Mouse (Mus musculus): ENCODE measurements around the gene Hlf.

Gene Hlf

DNA sequence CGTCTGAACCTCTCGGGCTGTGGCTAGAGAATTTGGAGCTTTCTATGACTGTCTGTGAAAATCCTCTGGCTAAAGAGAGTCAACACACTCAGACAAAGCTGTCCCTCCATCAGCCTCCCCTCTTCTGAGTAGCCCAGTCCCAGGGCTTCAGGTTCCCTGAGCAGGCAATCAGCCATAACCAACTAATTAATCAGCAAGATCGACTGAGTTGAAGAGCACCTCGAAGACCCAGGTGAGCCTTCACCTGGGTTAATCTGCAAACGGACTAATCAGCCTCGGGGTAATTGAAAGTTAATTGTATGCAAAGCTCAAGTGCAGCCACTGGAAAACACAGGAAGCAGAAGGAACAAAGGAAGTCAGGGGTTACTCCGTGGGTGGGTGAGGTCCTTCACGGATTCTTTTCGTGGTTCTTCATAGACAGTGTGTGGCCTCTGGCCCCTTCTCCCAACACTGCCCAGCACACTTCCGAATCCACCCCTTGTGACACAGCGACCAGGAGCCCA, 19.9 kb downstream of the Hlf start:
- in situ Hi-C loops (cut with MboI) = no loop called here

DNA sequence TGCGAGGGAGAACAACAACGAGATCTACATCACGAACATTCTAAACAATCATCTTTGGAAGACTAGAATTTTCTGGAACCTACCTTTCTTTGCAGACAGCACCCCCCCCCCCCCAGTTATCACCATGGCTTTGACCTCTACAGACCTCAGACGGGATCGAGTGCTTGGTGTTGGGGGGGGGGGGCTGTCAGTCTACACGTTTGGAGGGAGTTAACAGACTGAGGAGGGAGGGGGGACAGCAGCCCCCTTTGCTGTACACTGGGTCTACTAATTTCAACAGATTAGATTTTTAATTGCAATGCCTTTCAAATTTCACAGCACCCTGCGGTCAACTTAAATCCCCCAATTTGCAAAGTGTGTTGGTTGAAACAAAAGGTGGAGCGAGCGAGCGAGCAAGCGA, 20.3 kb downstream of the Hlf start:
- in situ Hi-C loops (cut with MboI) = no loop called here

DNA sequence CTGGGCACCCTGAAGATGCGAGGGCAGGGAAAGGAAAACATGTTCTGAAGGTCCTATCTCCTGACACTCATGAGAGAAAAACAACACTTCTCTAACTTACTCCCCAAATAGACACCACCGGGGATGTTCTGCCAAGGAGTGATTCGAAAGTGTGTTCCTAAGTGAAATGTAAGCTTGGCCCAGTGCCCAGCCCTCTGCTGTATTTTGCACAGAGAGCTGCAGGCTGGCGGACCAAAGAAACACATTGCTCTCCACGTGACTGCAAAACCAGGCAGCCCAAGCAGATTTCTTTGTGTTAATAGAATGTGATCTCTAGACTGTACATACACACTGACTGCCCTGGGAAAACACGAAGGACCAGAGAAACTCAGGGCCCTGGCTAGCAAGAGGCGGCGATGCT, 21.1 kb downstream of the Hlf start:
- in situ Hi-C loops (cut with MboI) = no loop called here

- in situ Hi-C loops (cut with MboI) = no loop called here
These were observed 21.6 kb downstream of the Hlf start for GRCm38 (mm10) chr11:90369115-90369514.

DNA sequence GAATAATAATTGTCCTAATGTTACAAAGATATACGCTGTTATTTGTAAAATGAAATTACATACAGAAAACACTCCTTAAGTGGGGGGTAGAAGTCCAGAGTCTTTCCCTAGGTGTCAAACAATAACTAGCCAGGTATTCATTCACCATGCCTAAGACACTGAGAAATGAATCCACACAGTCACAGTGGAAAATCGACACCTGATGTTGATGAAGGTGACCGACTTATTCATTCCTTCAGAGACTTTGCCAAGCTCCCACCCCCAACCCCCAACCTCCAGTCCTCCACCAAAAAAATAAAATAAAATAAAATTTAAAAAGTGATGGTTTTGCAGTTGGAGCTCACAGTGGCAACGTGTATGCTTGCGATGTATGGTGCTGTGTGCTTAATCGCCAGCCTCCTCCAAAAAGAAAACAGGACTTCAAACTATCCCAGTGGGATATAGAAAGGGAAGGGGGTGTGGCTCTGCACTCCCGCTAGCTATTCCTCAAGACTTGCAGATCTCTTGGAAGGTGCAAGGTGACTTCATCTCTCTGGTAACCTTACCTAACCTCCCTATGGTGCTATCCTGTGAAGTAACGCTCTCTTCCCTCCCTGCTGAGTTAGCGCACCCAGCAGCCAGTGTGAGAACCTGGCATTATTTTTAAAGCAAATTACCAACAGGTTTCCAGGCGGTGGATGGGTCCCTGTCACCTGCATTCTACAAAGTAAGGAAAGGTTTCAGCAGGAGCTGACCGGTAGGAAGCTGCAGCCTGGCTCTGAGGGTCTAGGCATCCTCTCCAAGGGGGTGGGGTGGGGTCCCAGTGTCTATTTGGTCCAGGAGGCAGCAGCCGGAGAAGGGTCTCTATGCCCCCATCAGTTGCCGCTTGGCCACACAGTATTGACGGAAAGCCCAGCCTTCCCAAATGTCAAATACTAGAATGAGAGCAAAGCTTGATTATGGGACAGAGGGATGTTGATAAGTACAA, 22.5 kb downstream of the Hlf start:
- in situ Hi-C loops (cut with MboI) = no loop called here

- in situ Hi-C loops (cut with MboI) = no loop called here
These were observed 25.8 kb downstream of the Hlf start for GRCm38 (mm10) chr11:90364865-90365264.

GRCm38 (mm10) chr11:90363821-90364497, 26.7 kb downstream of the Hlf start:
- in situ Hi-C loops (cut with MboI) = no loop called here

GRCm38 (mm10) chr11:90363406-90363805, 27.3 kb downstream of the Hlf start:
- in situ Hi-C loops (cut with MboI) = no loop called here

GRCm38 (mm10) chr11:90360536-90360935, 30.2 kb downstream of the Hlf start:
- in situ Hi-C loops (cut with MboI) = no loop called here

DNA sequence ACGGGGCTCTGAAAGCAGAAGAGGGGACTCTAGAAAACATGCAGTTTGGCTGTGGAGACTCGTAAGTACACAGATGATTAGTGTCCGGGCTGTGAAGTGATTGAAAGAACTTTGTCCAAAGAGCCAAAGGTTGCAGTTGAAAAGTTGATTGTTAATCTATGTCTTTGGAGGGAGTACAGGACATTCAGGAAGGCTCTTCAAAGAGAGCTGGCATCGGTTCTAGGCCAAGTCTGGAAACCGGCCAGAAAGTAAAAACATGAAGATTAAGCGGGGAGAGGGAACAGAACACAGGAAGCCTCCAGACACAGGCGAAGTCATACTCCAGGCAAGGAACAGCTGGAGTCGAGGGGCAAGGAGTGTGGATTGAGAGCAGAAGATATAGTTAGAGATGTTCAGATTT, 32.6 kb downstream of the Hlf start:
- in situ Hi-C loops (cut with MboI) = no loop called here

DNA sequence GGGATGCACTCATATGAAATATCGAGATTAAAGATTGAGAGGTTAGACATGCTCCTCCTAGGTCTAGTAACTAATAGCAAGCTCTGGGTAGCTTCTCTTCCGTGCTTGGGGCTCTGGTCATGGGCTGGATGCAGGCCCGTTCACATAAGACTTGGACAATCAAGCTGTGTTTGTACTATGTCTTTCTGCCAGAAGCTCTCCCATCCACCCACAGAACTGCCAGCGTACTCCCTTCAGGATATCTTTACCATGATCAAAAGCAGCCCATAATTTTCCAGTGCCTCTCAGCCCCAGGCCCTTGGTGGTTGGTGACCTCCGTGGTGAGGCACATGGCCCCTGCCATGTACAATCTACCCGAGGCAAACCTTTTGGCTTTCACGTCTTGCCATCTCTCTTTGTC, 33.3 kb downstream of the Hlf start:
- in situ Hi-C loops (cut with MboI) = no loop called here

DNA sequence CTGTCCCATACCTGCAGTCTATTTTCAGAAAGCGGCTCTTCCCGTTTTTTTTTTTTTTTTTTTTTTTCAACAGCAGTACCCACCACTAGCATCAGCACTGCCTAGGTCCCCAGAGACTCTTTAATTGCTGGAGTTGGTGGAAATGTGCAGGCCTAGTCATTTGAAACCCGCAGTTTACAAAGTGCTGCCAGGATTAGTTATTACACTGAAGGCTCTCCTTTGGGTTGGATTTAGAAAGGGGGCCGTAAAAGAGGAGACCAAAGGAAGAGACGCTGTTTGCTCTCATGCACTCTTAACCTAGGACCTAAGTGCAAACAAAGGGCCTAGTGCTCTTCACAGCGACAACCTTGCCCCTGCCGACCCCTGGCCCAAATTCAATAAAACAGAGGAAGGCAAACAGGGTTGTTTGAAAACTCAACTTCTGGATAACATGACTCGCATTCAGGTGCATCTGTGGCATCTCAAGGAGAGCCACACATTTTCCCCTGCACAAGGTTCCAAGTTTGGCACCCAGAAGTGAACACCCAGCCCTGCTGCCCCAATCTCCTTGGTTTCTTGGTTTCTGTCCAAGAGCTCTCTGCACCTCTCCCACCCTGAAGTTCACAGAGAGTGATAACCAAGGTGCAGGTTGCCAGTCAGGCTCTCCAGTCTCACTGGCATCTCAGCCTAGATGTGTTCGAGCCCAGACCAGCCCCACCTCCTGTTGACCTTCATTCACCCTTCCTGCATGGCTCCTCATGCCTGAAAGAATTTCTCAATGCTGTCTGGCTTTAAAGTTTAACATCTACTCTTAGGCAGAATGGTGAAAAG, 34.0 kb downstream of the Hlf start:
- in situ Hi-C loops (cut with MboI) = no loop called here

DNA sequence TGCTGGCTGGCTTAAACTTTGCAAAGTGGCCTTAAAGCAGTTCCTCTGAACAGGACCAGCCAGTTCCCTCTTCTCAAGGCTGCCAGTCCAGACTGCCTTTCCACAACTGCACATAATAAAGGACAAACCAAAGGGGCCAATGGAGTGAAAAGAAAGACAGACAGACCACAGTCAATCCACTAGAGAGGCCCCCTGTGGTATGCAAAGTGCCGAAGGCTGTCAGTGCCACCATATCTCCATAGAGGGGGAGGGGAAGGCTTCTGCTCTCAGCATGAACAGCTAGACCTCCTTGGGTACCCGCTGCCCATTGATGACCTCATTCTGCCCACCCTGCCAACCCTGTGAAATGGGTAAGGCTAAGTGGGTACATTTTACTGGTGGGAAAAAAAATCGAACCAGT, 34.7 kb downstream of the Hlf start:
- in situ Hi-C loops (cut with MboI) = no loop called here

GRCm38 (mm10) chr11:90355270-90355681, 35.4 kb downstream of the Hlf start:
- in situ Hi-C loops (cut with MboI) = no loop called here

DNA sequence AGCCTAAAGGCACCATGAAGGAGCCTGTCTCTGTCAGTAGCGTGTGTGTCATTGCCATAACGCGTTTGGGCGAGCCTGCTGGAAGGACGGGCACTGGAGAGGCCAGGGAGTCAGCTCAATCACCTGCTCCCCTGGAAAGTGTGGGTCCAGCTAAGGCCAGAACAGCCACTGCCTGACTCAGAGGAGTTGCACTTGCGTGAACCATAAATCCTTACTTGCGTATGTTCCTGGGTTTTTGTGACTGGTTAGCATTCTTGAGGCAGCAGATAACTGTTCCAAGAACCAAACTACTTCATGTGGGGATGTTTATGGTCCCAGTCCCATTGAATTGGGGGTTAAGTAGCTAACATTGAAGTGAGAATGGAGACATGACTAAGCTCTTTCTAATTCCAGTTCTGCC, 38.0 kb downstream of the Hlf start:
- in situ Hi-C loops (cut with MboI) = no loop called here

DNA sequence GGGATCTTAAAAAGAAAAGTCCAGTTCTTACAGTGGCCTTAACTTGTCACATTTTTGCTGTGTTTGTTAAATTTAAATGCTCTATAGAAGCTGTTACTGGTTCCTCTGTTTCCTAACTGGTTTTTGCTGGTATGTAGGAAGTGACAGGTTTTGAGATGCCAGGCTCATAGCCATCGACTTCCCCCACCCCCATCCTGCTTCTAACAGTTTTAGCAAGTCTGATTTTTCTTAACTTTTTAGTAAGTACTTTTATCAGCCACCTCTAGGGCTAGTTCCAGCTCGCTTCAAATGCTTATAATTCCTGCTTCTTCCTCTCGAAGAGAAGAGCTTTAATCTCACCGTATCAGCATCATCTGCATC, 40.6 kb downstream of the Hlf start:
- in situ Hi-C loops (cut with MboI) = no loop called here

DNA sequence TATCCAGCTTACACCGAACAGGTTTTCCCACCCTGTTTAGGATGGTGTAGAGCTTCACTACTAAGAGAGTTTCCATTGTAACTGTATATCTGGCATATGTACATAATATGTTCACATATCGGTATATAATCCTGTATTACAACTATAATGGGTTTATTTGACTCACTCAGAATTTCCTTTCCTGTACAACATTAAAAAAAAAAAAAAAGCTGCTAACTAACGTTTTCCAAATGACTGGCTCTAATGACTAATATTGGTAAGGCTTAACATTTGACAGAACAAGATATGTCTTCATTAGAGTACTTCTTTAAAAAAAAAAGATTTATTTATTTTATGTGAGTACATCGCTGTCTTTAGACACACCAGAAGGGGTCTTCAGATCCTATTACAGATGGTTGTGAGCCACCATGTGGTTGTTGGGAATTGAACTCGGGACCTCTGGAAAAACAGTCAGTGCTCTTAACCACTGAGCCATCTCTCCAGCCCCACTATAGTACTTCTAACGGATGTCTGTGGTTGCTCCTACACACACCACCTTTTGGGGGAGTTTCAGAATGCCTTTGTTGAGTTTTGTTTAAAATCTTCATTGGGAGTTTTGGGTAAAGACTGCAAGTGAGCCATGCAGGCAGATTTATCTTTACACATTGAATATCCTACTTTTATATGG, 41.1 kb downstream of the Hlf start:
- in situ Hi-C loops (cut with MboI) = no loop called here

GRCm38 (mm10) chr11:90347667-90348459, 42.8 kb downstream of the Hlf start:
- in situ Hi-C loops (cut with MboI) = no loop called here

DNA sequence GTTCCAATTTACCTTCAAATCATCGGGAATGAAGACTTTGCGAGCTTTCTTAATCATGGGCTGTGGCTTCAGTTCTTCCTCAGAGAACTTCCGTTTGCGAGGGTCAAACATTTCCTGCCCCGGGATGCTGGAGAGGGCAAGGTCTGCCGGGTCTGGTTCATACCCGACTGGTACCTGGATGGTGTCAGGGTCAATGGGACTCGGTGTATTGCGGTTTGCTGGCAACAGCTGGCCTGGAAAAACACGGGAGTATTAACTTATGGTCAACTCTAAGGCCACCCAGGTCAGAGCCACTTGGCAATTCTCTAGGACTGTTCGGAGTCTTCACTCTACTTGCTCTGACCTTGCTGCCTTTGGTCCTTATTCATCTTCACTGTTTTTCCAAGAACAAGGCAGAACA, 44.9 kb downstream of the Hlf start:
- in situ Hi-C loops (cut with MboI) = no loop called here

DNA sequence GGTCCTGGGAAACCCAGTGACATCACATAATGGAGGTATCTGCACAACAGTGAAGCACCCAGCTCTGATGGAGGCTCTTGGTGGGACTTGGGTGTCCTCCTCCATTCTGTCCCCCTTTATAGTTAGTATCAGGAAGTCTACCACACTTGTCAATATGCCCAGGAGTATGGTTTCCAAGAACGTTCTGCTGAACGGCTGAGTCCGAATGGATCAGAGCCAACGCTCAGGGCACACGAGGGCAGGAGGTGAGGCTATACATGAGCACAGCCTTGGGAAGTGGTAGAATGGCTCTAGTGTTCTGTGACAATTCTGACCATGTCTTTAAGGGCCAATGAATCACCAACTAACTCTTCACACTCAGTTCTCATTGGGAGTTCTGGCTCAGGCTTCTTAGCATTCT, 47.8 kb downstream of the Hlf start:
- in situ Hi-C loops (cut with MboI) = no loop called here

DNA sequence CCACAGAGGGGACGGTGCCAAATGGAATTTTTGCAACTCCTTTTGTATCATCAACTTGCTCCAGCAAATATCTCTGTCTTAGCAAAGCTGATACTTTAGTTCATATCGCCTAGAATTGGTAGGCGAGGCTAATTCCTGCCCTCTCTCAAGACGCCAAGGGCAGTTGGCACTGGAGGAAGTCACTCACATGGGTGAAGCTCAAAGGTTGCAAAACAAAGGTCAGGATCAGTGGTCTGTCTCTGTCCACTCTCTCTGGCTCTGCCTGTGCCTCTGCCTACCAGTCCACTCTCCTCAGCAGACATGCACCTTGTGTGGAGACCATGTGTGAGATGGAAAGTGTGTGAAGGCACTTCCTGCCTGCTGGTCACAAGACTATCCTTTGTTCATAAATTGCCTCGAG, 48.4 kb downstream of the Hlf start:
- in situ Hi-C loops (cut with MboI) = no loop called here
